Mouse (Mus musculus): ENCODE measurements at regions not wholly inside any gene's neighbourhood (a gene's known extent, or its start where the extent isn't known, plus 50 kb on each side); places are given as distances from the start of the nearest gene placed in this dataset.

DNA sequence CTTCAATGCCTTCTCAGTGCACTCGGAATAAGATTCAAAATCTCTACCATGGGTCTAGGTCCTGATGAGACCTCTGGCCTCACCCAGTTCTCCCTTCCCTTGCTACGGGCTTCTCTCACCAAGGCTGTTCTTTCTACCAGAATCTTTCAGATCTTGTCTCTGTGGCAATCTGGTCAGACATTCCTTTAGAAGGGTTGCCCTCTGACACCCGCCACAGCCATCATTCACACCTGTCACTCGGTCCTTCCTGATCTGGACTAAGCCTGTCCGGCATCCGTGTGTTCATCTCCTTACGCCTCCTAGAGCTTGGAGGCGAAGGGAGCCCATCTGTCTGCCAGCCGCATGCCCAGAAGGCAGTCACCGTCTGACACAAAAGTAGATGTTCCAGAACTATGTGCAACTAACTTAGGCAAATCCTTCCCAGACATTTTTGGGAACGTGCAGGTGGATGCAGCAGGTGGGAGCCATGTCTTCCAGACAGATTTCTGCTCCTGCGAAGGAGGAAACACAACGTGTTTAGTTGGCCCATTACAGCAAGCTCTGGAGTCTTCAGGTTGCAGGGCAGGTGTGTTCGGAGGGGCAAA is 77.7 kb downstream of the Fam76b start:
- H3K4me2 ChIP-seq (ENCODE audit: low read depth): no peak overlapping the region
- no peaks in the 10 kb centered on the region for H3K27me3 ChIP-seq (ENCODE audit: control insufficient read depth, insufficient read depth, low read length)
- H3K36me3 ChIP-seq (replicated peaks; ENCODE audit: control insufficient read depth, insufficient read depth, low read depth): no peaks in the 10 kb centered on the region
- no peak for ATAC-seq (ENCODE audit: insufficient read depth)
- H3K9ac ChIP-seq (replicated peaks): no peak overlapping the region
- DNase-seq (ENCODE audit: low read depth in 3 of 3, low spot score in 3 of 3): no peak
- H3K4me1 ChIP-seq (replicated peaks; ENCODE audit: control insufficient read depth in 2 of 2, insufficient read depth in 2 of 2, low read length in 1 of 2): no peaks in the 10 kb centered on the region
- H3K9me3 ChIP-seq (ENCODE audit: control insufficient read depth, low read length): no peaks in the 10 kb centered on the region
- no peak overlapping the region for H3K27ac ChIP-seq
- H3K4me3 ChIP-seq (ENCODE audit: insufficient read depth in 1 of 2, low read depth in 2 of 2, low read length in 2 of 2): no peak overlapping the region
- 68% methylated on average over 14 of the region's 14 CpGs for WGBS (ENCODE audit: insufficient replicate concordance)
- TF ChIP-seq EP300 (IDR thresholded peaks at IDR 0.05; ENCODE audit: low read depth) (no peak), CTCF (IDR thresholded peaks at IDR 0.05; ENCODE audit: low read depth) (no peak)

DNA sequence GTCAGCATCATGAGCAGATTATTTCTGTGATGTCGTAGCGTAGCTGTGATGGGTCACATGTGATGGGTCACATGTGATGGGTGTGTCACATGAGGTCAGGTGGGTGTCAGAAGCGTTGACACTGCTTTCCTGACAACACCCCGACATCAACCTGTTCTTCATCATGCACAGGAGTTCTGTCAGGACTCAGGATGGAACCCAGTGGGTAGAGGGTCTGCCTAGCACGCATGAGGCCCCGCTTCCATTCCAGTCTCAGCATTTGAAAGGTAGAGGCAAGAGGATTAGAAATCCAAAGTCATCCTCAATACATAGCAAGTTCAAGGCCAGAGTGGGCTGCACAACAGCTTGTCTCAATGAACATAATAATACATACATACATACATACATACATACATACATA is 79.2 kb downstream of the Fam76b start:
- no peak overlapping the region for H3K27ac ChIP-seq
- no peaks in the 10 kb centered on the region for H3K27me3 ChIP-seq (ENCODE audit: control insufficient read depth, insufficient read depth, low read length)
- H3K4me3 ChIP-seq (ENCODE audit: insufficient read depth in 1 of 2, low read depth in 2 of 2, low read length in 2 of 2): no peak overlapping the region
- H3K36me3 ChIP-seq (replicated peaks; ENCODE audit: control insufficient read depth, insufficient read depth, low read depth): no peaks in the 10 kb centered on the region
- DNase-seq (ENCODE audit: low read depth in 3 of 3, low spot score in 3 of 3): no peak
- H3K9ac ChIP-seq (replicated peaks): no peak overlapping the region
- no peak for ATAC-seq (ENCODE audit: insufficient read depth)
- 75% methylated on average over 6 of the region's 6 CpGs for WGBS (ENCODE audit: insufficient replicate concordance)
- H3K9me3 ChIP-seq (ENCODE audit: control insufficient read depth, low read length): no peaks in the 10 kb centered on the region
- H3K4me2 ChIP-seq (ENCODE audit: low read depth): no peak overlapping the region
- H3K4me1 ChIP-seq (replicated peaks; ENCODE audit: control insufficient read depth in 2 of 2, insufficient read depth in 2 of 2, low read length in 1 of 2): no peaks in the 10 kb centered on the region
- TF ChIP-seq EP300 (IDR thresholded peaks at IDR 0.05; ENCODE audit: low read depth): no peak
- no peak for TF ChIP-seq CTCF (IDR thresholded peaks at IDR 0.05; ENCODE audit: low read depth)

DNA sequence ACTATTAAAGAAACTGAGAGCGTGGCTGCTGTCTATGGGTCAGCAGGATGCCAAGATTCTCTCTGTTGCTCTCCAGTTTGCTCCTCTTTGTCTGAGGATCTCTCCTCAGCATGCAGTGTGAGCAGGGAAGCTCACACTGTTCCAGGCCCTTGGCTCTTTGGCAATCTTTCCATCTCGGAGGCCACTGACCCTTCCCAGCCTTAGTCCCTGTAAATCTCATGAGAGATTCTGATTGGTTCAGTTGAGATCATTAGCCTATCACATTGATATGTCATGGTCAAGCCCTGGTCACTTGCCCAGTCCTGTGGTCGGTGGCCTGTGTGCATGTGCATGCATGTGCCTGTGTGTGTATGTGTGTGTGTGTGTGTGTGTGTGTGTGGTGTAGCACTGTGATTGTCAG is 82.1 kb downstream of the Fam76b start:
- Histone ChIP-seq H3K27ac (no peak overlapping the region), H3K4me2 (ENCODE audit: low read depth) (no peak overlapping the region), H3K27me3 (ENCODE audit: control insufficient read depth, insufficient read depth, low read length) (no peaks in the 10 kb centered on the region), H3K4me1 (replicated peaks; ENCODE audit: control insufficient read depth in 2 of 2, insufficient read depth in 2 of 2, low read length in 1 of 2) (no peaks in the 10 kb centered on the region), H3K9ac (replicated peaks) (no peak overlapping the region), H3K36me3 (replicated peaks; ENCODE audit: control insufficient read depth, insufficient read depth, low read depth) (no peaks in the 10 kb centered on the region), H3K9me3 (ENCODE audit: control insufficient read depth, low read length) (no peaks in the 10 kb centered on the region), H3K4me3 (ENCODE audit: insufficient read depth in 1 of 2, low read depth in 2 of 2, low read length in 2 of 2) (no peak overlapping the region)
- WGBS (ENCODE audit: insufficient replicate concordance): 48% methylated on average over 3 of the region's 3 CpGs
- TF ChIP-seq EP300 (IDR thresholded peaks at IDR 0.05; ENCODE audit: low read depth) (no peak), CTCF (IDR thresholded peaks at IDR 0.05; ENCODE audit: low read depth) (no peak)
- no peak for DNase-seq (ENCODE audit: low read depth in 3 of 3, low spot score in 3 of 3)
- no peak for ATAC-seq (ENCODE audit: insufficient read depth)

DNA sequence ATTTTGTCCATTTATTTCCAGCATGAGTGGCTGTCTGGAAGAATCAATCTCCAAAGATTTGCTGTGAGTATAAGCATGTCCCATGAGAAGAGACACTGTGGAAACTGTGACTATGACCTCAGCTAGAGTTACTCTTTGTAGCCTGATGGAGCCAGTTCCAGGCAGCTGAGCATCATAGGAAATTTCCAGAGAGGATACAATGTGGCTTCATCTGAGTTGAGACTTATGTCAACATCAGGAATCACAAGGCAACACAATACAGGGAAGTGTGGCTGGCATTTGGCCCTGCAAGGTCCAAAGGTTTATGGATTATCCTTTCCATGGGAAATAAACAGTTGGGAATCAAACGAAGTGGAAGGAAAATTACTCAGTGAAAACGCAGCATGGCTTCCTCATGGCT is 82.6 kb downstream of the Fam76b start:
- Histone ChIP-seq H3K4me1 (replicated peaks; ENCODE audit: control insufficient read depth in 2 of 2, insufficient read depth in 2 of 2, low read length in 1 of 2) (no peaks in the 10 kb centered on the region), H3K27ac (no peak overlapping the region), H3K4me3 (ENCODE audit: insufficient read depth in 1 of 2, low read depth in 2 of 2, low read length in 2 of 2) (no peak overlapping the region), H3K9ac (replicated peaks) (no peak overlapping the region), H3K9me3 (ENCODE audit: control insufficient read depth, low read length) (no peaks in the 10 kb centered on the region), H3K27me3 (ENCODE audit: control insufficient read depth, insufficient read depth, low read length) (no peaks in the 10 kb centered on the region), H3K36me3 (replicated peaks; ENCODE audit: control insufficient read depth, insufficient read depth, low read depth) (no peaks in the 10 kb centered on the region), H3K4me2 (ENCODE audit: low read depth) (no peak overlapping the region)
- ATAC-seq (ENCODE audit: insufficient read depth) (no peak), DNase-seq (ENCODE audit: low read depth in 3 of 3, low spot score in 3 of 3) (no peak)
- WGBS (ENCODE audit: insufficient replicate concordance): 60% methylated on average over 2 of the region's 2 CpGs
- no peak for TF ChIP-seq CTCF (IDR thresholded peaks at IDR 0.05; ENCODE audit: low read depth)
- no peak for TF ChIP-seq EP300 (IDR thresholded peaks at IDR 0.05; ENCODE audit: low read depth)

DNA sequence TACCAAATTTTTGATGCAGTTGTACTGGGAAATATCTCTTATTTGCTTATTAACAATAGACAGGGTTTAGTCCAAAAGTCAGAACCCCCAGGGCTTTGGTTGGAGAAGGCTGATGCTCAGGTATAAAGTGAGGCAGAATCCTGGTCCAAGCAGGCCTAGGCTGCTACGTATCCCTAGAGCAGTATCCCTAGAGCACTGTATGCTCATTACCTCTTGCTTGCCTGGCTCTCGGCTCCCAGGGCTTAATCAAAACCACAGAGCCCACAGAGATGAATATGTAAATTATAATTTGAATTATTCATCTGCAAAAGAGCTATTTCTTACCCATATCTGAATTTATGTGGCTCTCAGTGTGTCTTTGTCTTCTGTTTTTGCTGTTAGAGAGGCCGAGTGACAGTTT is 85.9 kb downstream of the Fam76b start:
- Histone ChIP-seq H3K9me3 (ENCODE audit: control insufficient read depth, low read length) (no peaks in the 10 kb centered on the region), H3K4me2 (ENCODE audit: low read depth) (no peak overlapping the region), H3K27me3 (ENCODE audit: control insufficient read depth, insufficient read depth, low read length) (no peaks in the 10 kb centered on the region), H3K9ac (replicated peaks) (no peak overlapping the region), H3K36me3 (replicated peaks; ENCODE audit: control insufficient read depth, insufficient read depth, low read depth) (no peaks in the 10 kb centered on the region), H3K27ac (no peak overlapping the region), H3K4me1 (replicated peaks; ENCODE audit: control insufficient read depth in 2 of 2, insufficient read depth in 2 of 2, low read length in 1 of 2) (no peaks in the 10 kb centered on the region), H3K4me3 (ENCODE audit: insufficient read depth in 1 of 2, low read depth in 2 of 2, low read length in 2 of 2) (no peak overlapping the region)
- TF ChIP-seq EP300 (IDR thresholded peaks at IDR 0.05; ENCODE audit: low read depth): no peak
- no peak for TF ChIP-seq CTCF (IDR thresholded peaks at IDR 0.05; ENCODE audit: low read depth)
- no peak for DNase-seq (ENCODE audit: low read depth in 3 of 3, low spot score in 3 of 3)
- WGBS (ENCODE audit: insufficient replicate concordance): 34% methylated on average over 3 of the region's 3 CpGs
- ATAC-seq (ENCODE audit: insufficient read depth): no peak

Data from liver, embryonic 14.5 days (tissue).